Mouse (Mus musculus) hematopoietic stem cell, adult 5-6 weeks (primary cell): Measurements from ENCODE around the gene Styx. TPM values are rescaled to one million over a fixed set of nuclear protein-coding genes. Genes with fewer than 3 reads are reported as not detected.
"Not testable (repeated sequence)": the region's sequence is repeated elsewhere in the genome, so short reads cannot be mapped to it uniquely, and the experiment has no call there.

ENCODE experiments used
- ATAC-seq, 2 experiments: fragments of 125-278 bp in 1 of 2; replicated peaks in 1 of 2; 2 replicates each; pipeline ENCODE4 v1.8.0; 2016 to 2017; ENCODE audit warnings: inconsistent platforms in 2 of 2, mild to moderate bottlenecking in 2 of 2, moderate number of reproducible peaks in 2 of 2, low read depth in 1 of 2, moderate TSS enrichment in 1 of 2; ENCODE audit not compliant: low FRiP score in 2 of 2, poor library complexity in 2 of 2, severe bottlenecking in 2 of 2, insufficient read depth in 1 of 2, low TSS enrichment in 1 of 2
- total RNA-seq: library from RNA; stranded (forward); fragments of 172-1452, 232-1000 nt; gene quantifications from 2 replicates; pipeline ENCODE4 v1.2.3, GENCODE M21; 2017

The Styx gene
- total RNA-seq, 1 experiment from 2014 or later: 30.4 TPM

DNA sequence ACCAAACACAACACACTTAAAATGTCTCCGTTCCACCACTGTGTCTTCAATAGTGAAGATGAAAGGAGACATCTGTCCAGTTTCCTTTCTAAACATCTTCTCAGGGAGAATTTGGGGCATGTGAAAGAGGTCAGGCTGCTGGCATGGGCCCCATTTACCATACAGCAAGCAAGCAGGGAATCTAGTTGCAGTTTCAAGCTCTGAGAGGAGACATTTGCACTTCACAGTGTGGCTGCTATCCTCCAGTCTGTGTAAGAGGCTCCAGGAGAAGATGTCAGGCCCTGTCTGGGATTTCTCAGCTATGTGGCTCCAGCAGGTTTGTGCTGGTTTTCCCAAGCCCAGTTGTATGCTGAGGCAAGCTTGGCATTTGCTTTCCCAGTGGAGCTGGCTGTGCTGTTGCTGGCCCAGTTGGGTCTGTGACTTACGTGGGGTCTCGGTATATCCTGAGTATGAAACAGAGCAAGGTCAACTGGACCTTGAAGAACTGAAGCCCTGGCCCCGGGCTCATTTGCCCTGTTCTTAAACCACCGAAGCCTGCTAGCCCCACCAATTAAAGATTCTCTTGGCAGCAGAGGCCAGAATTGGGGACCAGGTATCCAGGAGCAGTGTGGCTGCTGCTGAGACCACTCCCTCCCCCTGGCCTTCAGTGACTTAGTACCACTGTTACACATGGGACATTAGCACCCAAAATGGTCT is 102.8 kb downstream of the Styx start:
- no peak for ATAC-seq

DNA sequence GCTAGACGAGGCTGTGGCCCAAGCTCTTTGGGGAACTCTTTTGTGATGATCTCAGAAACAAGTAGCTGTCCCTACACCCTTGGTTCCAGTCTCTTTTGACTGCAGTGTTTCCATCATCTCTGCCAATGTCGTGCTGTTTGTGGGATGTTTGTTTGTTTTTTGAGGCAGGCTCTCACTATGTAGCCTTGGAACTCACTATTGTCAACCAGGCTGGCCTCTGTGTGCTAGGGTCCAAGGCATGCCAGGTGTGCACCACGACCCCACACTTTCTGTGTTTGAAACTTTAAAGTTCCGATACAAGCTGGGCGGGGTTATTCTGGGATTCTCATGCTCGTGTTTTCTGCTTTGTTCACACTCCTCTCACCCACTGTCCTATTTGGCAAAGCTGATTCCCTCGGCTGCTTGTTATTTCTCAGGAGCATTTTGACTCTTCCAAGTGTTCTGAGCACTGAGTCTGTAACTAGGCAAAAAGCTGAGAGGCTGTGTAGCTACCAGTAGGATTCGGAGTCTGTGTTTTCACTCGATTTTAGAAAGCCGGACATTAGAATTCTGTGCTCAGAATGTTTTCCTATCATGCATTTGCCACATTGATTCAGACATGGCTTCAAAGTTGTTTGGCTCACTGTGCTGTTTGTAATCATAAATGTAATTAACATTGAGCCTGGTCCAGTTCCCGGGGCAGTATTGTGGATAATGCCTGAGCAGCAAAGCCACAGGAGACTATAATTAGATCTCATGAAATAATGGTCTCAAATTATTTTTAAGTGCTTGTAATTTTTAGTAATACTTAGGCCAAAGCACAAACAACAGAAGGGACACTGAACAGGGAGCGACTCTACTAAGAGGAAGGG is 105.0 kb downstream of the Styx start:
- ATAC-seq: no peak

DNA sequence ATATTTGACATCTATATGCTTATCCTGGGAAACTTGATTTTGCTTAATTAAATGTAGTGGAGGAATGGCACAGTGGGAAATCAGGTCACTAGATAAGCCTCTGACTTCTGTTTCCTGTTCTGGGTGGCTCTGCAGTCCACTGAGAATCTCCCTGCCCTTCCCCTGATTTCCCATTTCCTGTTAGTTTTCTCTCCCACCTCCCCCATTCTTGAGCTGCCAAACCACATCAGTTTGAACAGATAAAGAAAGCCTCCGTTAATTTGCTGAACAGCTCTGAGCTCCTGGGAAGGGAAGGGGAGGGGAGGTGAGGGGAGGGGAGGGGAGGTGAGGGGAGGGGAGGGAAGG is 105.6 kb downstream of the Styx start:
- ATAC-seq: no peak

DNA sequence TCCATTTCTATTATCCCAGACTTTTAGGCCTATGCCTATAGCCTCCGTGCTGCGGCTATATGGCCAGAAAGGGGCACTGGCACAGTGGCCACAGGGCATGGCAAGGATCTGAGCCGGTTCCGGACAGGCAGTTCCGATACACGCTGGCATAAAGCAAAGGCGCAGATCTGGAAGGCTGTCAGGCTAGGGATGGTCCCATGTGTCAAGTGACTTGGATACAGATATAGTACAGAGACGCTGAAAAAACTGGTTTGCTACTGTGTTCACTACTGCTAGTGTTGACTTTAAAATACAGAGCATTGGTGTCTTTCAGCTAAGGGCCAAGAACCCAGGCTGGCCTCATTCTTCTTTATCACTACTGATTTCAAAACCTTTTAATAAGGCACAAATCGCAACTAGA is 106.1 kb downstream of the Styx start:
- ATAC-seq: no peak

DNA sequence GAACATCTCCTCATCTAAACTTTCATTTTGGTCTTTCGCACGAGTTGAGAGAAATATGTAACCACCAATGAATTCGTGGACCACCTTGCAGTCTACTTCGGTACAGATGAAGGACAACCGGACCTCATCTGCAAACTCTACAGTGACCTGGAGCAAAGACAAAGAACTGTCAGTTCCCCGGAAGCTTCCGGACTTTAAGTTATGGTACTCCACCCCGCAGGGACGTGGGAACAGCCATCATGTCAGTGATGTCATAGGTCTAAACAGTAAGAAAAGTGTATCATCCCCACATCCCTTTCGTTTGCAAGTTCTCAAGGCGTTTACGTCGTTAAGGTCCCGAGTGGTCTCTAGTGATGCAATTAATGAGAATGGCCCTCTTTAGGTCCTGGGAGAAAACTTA is 109.0 kb downstream of the Styx start:
- ATAC-seq: no peak

DNA sequence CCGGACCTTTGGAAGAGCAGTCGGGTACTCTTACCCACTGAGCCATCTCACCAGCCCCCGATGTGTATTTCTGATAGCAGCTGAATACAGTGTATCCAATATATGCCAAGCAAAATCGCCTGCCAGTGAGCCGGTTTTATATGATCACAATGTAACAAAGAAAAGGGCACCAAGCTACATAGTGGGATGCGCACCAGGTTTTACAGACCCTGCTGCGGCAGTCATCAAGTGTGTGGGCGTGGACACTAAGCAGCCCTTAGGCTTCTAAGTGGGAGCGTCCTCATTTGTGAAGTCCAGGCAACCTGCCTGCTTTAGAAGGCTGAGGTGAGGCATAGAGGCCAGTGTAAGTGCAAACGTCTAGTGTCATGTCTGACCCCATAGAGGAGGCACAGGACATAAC is 109.6 kb downstream of the Styx start:
- no peak for ATAC-seq

DNA sequence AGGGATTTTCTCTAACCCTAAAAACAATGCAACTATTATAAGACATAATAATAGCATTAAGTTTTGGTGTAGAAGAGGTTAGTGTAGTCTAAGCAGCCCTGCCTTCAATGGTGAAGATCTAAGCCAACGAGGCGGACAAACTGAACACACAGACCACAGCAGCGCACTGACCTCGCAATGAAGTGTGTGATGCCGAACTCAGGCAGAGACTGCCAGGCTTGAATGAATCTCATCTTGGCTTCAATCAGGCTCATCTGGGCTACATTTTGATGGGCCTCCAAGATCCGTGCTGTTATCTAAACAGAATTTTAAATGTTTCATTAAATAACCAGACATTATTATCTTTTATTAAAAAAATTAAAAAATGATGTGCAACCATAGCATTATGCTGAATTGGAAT is 111.1 kb downstream of the Styx start:
- no peak for ATAC-seq

DNA sequence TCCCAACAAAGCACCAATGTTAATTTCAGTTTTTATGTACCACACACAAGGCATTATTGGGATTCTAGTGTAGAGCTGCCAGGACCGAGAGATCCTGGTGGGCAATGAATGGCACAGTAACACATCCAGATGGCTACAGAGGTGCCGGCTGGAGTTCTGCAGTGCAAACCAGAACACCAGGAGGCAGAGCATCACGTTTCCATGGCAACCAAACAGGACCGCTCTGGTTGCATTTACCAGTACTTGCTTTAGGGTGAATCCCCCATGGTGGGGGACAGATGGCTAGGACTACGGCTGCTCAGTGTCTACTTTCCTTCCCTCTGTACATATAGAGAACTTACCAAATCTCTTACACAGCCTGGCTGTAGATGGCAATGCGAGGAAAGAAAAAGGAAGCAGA is 111.5 kb downstream of the Styx start:
- no peak for ATAC-seq

DNA sequence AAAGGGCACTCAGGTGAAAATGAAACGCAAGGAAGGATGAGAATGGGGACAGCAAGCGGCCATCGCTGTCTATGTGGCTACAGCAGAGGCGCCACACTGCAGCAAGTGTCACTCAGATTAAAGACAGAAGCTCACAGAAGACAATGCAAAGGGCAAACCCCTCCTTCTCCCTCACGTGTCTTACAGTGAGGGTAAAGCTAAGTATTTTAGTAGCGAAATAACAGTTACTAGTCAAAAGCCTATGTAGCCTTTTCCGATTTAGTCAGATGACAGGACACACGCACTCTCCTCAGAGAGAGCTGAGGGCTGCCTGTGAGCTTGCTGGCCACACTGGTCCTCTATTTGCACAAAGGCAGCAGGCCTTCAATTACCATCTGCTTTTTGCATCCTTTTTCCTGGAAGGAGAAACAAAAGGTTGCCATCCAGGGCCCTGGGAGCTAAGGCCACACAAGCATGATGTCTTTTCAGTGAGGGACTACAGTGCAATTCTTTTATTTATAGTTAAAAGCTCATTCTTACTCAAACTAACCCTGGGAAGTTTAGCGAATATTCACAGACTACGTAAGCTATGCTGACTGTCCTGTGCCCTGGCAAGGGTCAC is 112.1 kb downstream of the Styx start:
- no peak for ATAC-seq

DNA sequence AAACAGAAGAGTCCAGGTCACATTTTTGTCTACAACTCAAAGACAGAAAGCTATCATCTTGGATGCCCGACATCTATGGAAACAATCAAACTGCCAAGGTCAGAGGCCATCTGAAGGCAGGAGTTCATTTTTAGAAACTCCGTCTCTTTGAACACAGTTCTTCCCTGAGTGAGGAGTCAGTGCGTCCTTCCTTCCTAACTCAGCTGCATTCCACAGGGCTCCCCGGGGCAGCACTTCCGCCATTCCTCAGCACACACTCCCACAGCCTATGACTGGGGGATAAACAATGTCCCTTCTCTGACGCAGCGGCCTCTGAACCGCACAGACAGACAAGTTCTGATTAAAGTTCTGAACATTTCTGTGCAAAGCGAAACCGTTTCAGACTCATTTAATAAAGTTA is 112.7 kb downstream of the Styx start:
- ATAC-seq: no peak

DNA sequence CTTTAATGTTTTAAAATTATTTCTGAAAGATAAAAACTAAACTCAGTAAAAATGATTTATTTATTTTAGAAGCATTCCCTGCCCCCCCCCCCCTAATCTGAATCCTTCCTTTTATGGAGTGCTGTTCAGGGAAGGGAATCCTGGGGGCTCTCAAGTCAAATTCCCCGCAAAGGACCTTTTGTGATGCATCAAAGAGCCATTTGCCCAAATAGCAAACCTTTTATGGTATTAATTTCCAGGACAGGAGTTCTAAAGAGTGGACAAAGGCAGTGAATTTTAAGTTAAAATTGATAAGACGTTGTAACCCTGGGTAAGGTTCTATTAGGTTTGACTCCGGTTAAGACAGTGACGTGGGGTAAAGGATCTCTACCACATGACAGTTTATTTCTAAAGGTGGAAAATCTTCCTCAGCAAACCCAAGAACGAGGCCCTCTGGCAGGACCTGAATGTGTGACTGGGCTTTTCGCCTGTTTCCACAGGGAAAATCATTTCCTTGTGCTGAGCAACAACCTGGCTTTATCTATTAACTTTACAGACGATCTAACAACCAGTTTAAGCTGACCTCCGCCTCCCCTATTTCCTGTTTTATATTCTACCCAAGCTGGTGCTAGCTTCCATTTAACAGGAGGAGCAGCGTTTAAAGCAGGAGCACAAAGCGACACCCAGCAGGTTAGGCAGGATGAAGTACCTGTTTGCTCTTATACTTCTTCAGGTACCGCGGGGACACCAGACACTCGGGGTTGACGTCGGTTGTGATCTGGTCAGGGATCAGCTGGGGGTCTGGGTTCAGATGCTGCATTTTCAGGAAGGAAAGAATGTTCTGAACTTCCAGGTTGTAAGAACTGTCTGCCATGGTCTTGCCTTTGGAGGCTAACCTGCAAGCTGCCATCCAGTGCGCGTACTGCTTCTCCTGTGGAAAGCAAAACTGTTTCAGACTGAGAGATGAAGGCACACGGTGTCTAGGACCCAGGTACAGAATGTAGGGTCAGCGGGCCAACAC is 113.4 kb downstream of the Styx start:
- ATAC-seq: no peak

DNA sequence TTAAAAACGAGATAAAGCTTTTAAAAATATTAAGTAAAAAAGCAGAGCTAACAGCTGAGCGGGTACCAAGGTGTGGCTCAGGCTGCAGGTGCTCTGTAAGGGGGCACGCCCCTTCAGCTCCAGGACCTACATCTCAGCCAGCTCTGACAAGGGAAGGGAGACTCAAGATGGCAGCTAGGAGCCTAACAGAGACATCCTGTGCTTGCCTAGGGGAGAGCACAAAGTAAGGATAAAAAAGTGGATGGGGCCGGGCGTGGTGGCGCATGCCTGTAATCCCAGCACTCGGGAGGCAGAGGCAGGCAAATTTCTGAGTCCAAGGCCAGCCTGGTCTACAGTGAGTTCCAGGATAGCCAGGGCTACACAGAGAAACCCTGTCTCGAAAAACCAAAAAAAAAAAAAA is 115.5 kb downstream of the Styx start:
- ATAC-seq: not testable (repeated sequence)

DNA sequence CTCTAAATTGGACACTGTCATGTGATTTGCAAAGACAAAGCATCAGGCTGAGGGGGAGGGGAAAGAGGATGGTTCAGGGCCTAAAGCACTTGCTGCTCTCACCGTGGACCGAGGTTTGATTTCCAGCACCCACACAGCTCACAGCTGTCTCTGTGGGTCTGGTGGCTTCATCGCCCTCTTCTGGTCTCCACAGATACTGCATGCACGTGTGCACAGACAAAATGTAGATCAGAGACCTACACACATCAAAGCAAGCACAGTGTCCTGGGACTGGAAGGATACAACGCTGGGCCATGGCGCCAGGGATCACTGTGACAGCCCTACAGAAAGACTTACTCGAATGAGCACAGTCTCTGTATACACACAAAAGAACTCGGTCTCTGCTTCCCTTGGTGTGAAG is 118.6 kb downstream of the Styx start:
- no peak for ATAC-seq

Other genes starting within 250 kb of the Styx start
- 0.79 and 9.3 TPM in 2 replicates for gene Gpr137c, start 131.4 kb upstream of the Styx start, total RNA-seq
- gene Txndc16, start 130.8 kb upstream of the Styx start, total RNA-seq: 17.8 and 28.7 TPM in 2 replicates
- gene Ero1l, start 32.3 kb upstream of the Styx start, total RNA-seq: 25.8 and 26.0 TPM in 2 replicates
- gene Psmc6, start 21.3 kb upstream of the Styx start, total RNA-seq: 214 and 262 TPM in 2 replicates
- 25.6 and 29.3 TPM in 2 replicates for gene Gnpnat1, start 53.8 kb downstream of the Styx start, total RNA-seq
- 0.75 TPM in 1 of 2 replicates, not detected in the other for gene Fermt2, start 179.0 kb downstream of the Styx start, total RNA-seq